Mouse (Mus musculus): Measurements from ENCODE around the gene Cym.

Gene Cym

DNA sequence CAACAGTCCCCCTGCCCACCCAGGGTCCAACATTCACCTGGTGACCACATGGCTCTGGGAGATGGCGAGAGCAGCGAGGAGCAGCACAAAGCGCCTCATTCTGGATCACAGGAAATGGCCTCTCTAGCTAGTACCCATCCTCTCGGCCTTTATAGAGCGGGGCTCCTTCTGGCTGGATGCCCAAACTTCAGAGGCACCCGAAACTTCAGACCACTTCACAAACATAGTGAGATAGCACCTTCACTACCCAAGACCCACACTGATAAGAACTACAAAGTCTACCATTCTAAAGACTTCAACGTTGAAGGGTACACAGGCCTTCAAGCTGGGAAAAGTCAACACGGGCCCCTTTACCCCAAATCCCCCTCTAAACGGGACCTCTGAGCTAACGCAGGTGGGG, at the start of gene Cym:
Gene Cym (minus strand): TSS at position 125 of the 400 bp plus-strand sequence.
- no peak for DNase-seq (ENCODE audit: low read depth in 2 of 2, low spot score in 2 of 2)

- no peak for DNase-seq (ENCODE audit: low read depth in 2 of 2, low spot score in 2 of 2)
These were observed 45.3 kb upstream of the Cym start for GRCm38 (mm10) chr3:107266814-107267345.

DNA sequence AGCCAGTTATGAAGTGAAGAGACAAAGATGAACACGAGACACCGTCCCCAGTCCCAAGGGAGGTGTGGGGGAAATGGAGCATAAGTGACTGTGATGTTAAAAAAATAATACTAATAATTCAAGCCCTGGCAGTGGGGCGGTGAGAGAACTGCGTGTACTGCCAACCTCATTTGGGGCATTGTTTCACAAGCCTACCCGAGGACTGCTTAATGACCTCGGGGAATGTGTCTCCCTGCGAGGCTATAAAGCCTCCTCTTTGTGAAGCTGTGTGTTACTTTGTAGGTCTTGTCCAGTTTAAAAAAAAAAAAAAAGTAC, 40.3 kb upstream of the Cym start:
- DNase-seq (ENCODE audit: low read depth in 2 of 2, low spot score in 2 of 2): no peak

DNA sequence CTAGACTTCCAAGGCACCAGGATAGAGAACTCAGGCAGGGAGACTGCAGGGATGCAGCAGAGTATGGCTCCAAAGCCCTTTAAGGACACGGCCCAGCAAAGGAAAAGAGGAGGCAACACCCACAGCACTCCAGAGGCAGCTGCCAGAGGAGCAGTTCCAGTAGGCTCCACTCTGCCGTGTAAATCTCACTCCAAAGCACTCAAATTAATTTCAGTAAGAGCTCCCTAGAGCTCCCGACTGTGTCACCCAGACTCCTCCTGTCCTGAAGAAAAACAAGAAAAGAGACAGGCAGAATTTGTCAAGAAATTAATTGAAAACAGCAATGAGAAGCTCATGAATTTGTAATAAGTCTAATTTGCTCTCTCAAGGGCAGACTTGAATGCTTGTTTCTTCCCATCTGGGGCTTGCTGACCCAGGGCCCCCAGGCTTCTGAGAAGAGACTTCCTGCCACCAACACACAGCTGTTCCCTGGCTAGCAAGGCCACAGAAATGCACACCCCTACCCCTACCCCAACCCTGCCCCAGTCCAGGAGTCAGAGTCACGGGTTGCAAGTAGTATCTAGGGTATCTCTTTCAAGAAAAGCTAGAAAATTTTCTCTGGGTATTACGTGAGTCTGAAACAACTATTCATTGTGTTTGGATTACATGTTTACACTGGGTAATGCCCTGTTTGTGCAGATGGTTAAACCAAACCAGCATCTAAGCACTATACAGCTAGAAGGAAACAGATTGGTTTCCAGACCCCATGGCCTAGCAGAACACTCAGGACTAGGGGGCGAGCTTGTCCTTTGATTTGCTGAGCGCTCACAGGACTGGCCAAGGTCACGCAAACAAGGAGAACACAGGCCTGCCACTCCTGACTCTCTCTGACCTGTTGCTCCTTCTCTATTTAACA, 39.7 kb upstream of the Cym start:
- DNase-seq (ENCODE audit: low read depth in 2 of 2, low spot score in 2 of 2): no peak

DNA sequence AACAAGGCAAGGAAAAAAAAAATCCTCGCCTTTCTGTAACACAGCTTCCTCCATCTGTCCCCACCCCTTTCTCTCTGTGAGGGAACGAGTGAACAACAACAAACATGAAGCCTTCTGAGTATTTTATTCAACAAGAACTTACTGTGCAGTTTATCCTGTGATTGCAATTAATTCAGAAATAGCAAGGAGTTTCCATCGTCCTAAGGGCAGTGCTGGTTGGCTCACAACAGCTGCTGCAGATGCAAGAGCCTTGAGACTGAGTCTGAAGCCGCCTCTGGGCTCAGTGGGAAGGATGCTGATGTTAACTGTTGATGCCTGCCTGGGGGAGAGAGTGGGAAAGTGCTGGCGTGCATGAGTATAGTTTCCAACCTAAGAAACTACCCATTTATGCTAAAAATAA, 36.4 kb upstream of the Cym start:
- DNase-seq (ENCODE audit: low read depth in 2 of 2, low spot score in 2 of 2): no peak

- no peak for DNase-seq (ENCODE audit: low read depth in 2 of 2, low spot score in 2 of 2)
These were observed 35.2 kb upstream of the Cym start for GRCm38 (mm10) chr3:107256724-107257123.

GRCm38 (mm10) chr3:107255992-107256391, 34.5 kb upstream of the Cym start:
- DNase-seq (ENCODE audit: low read depth in 2 of 2, low spot score in 2 of 2): no peak

DNA sequence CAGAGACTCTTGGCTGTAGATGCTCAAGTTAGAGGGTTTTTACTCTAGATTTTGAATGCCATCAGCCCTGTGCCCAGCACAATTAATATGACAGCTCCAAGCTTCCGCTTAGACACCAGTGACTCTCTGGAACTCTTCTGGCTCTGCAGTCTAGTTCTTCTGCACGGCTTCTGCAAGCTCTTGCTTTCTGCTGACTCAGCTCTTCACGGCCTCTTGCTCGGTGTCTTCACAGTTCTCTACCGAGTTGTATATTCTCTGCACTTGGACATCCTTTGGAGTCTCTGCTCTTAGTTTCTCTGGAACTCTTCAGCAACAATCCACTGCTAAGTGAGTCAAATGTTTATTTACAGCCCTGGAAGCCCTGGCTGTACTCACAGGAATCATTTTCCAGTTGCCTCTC, 32.4 kb upstream of the Cym start:
- no peak for DNase-seq (ENCODE audit: low read depth in 2 of 2, low spot score in 2 of 2)

DNA sequence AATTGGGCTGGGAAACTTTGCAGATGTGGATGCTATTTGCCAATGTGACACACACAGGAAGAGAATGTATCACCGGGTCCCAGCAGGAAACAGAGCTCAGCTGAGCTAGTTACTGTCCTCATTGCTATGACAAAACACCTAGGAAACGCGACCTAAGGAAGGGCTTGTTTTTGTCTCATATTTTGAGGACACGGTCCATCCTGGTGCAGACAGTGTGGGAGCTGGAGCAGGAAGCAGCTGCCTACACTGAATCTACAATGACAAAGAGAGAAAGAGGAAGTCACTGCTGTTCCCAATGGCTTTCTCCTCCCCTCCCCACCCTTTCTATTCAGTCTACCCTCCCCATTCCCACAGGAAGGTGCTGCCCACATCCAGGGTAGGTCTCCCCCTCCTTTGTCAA, 30.5 kb upstream of the Cym start:
- DNase-seq (ENCODE audit: low read depth in 2 of 2, low spot score in 2 of 2): no peak

DNA sequence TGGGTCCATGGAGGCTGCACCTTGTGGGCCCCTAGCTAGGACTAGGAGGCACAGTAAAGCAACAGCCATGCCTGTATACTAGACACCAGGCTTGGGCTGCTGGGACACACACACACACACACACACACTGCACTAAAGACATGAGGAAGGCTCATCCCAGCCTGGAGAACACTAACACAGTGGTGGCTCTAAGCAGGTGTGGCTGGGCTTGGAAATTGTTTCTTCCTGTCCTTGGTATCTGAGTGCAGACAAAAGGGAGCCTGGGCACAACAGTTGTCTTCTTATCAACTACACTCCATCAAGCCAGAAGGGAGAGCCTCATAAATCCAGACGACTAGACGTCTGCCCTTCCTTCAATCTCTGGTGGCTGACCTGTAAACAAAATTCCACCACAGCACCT, 28.8 kb upstream of the Cym start:
- no peak for DNase-seq (ENCODE audit: low read depth in 2 of 2, low spot score in 2 of 2)

DNA sequence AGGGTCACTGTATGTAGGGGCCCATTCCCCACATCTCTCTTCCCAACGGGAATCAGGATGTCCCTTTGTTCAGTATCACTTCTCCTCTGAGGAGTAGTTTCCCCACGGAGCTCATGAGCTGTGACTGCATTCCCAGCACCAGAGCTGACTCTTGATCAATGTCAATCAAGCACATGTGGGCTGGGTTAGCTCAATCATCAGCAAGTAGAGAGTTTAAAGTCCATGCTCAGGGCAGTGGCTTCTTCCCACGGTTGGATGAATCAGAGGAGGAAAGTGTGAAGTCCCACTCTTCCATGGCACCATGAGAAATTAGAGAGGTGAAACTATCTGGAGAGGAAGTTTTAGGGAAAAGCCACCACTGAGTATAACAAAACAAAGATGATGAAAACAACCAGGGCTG, 27.5 kb upstream of the Cym start:
- DNase-seq (ENCODE audit: low read depth in 2 of 2, low spot score in 2 of 2): no peak

GRCm38 (mm10) chr3:107246876-107247275, 25.3 kb upstream of the Cym start:
- no peak for DNase-seq (ENCODE audit: low read depth in 2 of 2, low spot score in 2 of 2)

DNA sequence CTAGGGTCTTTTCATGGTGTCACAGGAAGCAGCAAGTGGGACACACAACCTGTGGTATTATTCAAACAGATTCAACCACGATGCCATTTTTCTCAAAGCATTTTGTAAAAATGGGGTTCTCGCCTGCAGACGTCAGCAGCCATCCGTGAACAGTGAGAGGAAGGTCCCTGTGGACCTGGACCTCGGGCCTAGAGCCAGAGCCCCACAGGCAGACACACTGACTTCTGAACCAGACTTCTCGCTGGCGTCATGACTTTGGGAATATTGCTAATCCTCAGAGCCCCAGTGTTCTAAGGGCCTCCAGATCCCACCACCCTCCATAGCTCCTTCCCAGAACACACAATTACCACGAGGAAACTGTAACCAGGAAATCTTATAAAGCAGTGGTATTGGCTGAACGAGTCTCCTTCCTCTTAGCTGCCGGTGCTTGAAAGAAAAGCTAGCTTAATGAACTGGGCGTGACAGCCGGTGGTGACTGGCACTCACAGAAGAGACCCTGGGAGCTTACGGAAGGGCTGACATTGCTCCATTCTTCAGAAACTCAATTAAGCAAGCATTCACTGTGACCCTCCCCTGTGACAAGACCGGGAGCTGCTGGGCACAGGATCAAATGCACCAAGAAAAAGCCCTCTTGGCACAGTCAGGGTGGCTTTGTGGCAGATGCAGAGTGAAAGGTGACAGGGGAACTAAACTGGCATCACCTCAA, 20.0 kb upstream of the Cym start:
- no peak for DNase-seq (ENCODE audit: low read depth in 2 of 2, low spot score in 2 of 2)

GRCm38 (mm10) chr3:107239607-107240006, 18.1 kb upstream of the Cym start, which contains the start of gene Prok1:
Prok1 (minus strand) TSS chr3:107239707.
- DNase-seq (ENCODE audit: low read depth in 2 of 2, low spot score in 2 of 2): no peak

DNA sequence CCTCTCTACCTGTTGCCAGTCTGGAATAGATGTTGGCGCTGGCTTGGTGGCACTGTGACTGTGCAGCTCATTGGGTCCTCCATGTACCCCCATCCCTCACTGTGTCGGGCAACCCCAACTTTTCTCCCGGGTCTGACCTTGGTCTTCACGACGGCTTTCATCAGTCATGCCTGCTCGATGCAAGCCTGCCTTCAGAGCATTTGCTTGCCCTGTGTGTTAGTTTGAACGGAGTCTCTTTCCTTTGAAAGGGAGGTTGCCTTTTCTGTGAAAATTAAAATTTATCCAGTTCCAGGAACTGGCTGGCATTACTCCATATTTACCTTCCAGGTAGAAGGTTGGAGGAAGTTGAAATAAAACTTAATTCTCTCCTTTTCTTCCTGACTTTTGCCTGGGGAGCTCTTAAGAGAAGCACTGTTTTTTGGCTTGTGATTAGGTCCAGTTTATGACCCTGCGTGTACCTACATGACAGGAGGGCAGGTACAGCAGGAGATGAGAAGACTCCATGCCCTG, 17.0 kb upstream of the Cym start:
- DNase-seq (ENCODE audit: low read depth in 2 of 2, low spot score in 2 of 2): no peak

GRCm38 (mm10) chr3:107238051-107238450, 16.5 kb upstream of the Cym start:
- DNase-seq (ENCODE audit: low read depth in 2 of 2, low spot score in 2 of 2): no peak

DNA sequence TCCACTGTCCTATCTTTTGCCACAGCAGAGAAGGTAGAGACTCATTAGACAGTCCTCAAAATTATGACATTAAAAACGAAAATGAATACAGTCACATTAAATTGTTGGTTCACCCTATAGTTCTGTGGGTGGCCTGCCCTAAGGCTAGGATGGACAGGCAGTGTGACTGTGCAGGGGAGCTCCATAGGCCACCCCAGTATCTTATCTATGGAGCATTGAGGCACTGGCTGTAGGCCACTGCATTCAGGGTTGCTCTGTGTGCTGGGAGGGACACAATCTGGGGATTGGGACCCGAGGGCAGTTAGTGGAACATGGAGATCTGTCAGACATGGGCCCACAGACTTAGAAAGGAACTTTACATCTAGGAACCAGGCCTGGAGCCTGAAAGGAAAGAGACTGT, 12.4 kb upstream of the Cym start:
- DNase-seq (ENCODE audit: low read depth in 2 of 2, low spot score in 2 of 2): no peak

GRCm38 (mm10) chr3:107233351-107233813, 11.8 kb upstream of the Cym start:
- DNase-seq (ENCODE audit: low read depth in 2 of 2, low spot score in 2 of 2): peak; percentile 73 to 79

- no peak for DNase-seq (ENCODE audit: low read depth in 2 of 2, low spot score in 2 of 2)
These were observed 9.7 kb upstream of the Cym start for GRCm38 (mm10) chr3:107231202-107231601.

- DNase-seq (ENCODE audit: low read depth in 2 of 2, low spot score in 2 of 2): no peak
These were observed 9.0 kb upstream of the Cym start, which contains the start of gene A630076J17Rik for GRCm38 (mm10) chr3:107230527-107230926. A630076J17Rik (plus strand) TSS chr3:107230614.

- DNase-seq (ENCODE audit: low read depth in 2 of 2, low spot score in 2 of 2): no peak
These were observed 8.3 kb upstream of the Cym start for GRCm38 (mm10) chr3:107229822-107230221.

DNA sequence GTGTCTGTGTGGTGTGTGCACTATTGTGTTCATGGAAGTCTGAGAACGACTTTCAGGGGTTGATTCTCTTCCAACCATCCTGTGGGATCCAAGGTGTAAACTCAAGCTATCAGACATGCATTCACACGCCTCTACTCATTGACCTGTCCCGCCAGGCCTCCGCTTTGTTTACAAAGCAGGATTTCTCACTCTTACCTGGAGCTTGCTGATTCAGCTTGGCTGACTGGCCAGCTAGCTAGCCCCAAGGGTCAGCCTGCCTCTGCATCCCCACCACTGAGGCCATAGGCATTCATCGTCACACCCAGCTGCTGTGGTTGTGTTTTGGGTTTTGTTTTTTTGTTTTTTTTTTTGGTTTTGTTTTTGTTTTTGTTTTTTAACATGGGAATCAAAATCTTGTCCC, 7.7 kb upstream of the Cym start:
- no peak for DNase-seq (ENCODE audit: low read depth in 2 of 2, low spot score in 2 of 2)

Measured in CD8-positive naive resting alpha-beta T cell, adult 2 months (primary cell).